Mouse (Mus musculus) lung, adult 2 months (tissue): ENCODE data around the gene Hspb8.

Experiments used
- CTCF ChIP-seq: fragments of 200-500 bp; IDR thresholded peaks from 2 replicates; pipeline ENCODE4 v1.5.1; 2011; ENCODE audit warnings: mild to moderate bottlenecking, low read length, control low read depth; ENCODE audit not compliant: insufficient read depth
- POLR2A ChIP-seq: fragments of 200-500 bp; IDR thresholded peaks from 2 replicates; pipeline ENCODE4 v1.6.1; 2011; ENCODE audit warnings: low read depth, mild to moderate bottlenecking, control low read depth, low read length, borderline replicate concordance; ENCODE audit errors: extremely low read depth

DNA sequence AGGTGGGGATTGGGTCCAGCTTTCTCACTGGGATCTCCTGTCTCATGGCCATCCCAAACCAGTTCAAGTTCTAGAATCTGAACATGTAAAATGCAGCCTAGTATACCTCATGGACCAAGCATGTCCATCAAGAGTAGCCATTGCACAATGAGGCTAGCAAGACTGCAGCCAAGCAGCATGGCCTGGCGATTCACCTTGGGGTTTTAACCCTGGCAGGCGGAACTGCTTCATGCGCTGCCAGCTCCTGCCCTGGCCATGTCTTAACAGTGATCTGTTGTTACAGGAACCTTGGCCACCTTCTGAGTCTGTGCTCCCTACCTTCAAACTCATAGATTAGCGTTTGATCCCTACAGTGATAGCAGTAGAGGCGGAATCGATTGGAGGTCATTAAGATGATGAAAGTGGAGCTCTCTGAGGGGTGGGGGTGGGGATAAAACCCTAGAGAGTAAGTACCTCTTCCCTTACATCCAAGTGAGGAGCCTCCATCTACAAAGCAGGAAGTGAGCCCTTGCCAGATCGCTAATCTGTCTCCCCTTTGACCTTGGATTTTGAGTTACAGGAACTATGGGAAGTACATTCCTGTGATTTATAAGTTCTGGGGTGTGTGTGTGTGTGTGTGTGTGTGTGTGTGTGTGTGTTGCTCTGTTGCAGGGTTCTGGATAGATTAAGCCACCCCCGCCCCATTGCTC is 22.5 kb downstream of the Hspb8 start:
- TF ChIP-seq CTCF (no peak), POLR2A (no peak)
